Mouse (Mus musculus) stomach, postnatal 0 days (tissue): ENCODE results near the gene Grik1. TPM values are rescaled to one million over a fixed set of nuclear protein-coding genes. Genes with fewer than 3 reads are reported as not detected.

Source experiments
- ATAC-seq: fragments of 200-750 bp; cut with Nextera tagmentation; 2 replicates; pipeline ENCODE4 v1.8.0; 2017; ENCODE audit not compliant: low FRiP score, low TSS enrichment
- DNase-seq: peaks from one replicate; pipeline ENCODE4 v3.0.0-alpha.2; 2016; ENCODE audit warnings: low spot score
- H3K27ac ChIP-seq: fragments of 300-500 bp; sonication (generic); replicated peaks from 2 replicates; pipeline ENCODE4 v1.5.1; 2014; ENCODE audit warnings: mild to moderate bottlenecking, control low read depth
- H3K27me3 ChIP-seq: fragments of 300-500 bp; sonication (generic); 2 replicates; pipeline ENCODE4 v1.6.1; 2014; ENCODE audit warnings: low read length; ENCODE audit not compliant: control insufficient read depth, insufficient read depth
- H3K36me3 ChIP-seq: fragments of 300-500 bp; sonication (generic); 2 replicates; pipeline ENCODE4 v1.6.1; 2014; ENCODE audit warnings: low read length, mixed read lengths; ENCODE audit not compliant: control insufficient read depth, insufficient read depth
- H3K4me1 ChIP-seq: fragments of 300-500 bp; sonication (generic); replicated peaks from 2 replicates; pipeline ENCODE4 v1.6.1; 2014; ENCODE audit warnings: antibody characterized with exemption; ENCODE audit not compliant: control insufficient read depth, insufficient read depth
- H3K4me2 ChIP-seq: fragments of 300-500 bp; sonication (generic); replicated peaks from 2 replicates; pipeline ENCODE4 v1.6.1; 2014; ENCODE audit warnings: low read depth, mild to moderate bottlenecking, control low read depth, moderate library complexity
- H3K4me3 ChIP-seq: fragments of 300-500 bp; sonication (generic); 2 replicates; pipeline ENCODE4 v1.5.1; 2014; ENCODE audit warnings: low read depth, low read length, control low read depth
- H3K9ac ChIP-seq: fragments of 300-500 bp; sonication (generic); 2 replicates; pipeline ENCODE4 v1.6.1; 2014; ENCODE audit warnings: mild to moderate bottlenecking, low read length, control low read depth, mixed read lengths
- H3K9me3 ChIP-seq: fragments of 300-500 bp; sonication (generic); 2 replicates; pipeline ENCODE4 v1.6.1; 2016; ENCODE audit warnings: low read length; ENCODE audit not compliant: control insufficient read depth
- CTCF ChIP-seq: IDR thresholded peaks from 2 replicates; pipeline ENCODE4 v1.5.1; 2016; ENCODE audit warnings: antibody characterized with exemption, low read depth, mild to moderate bottlenecking, moderate library complexity
- EP300 ChIP-seq: optimal IDR thresholded peaks from 2 replicates; pipeline ENCODE3; 2016; ENCODE audit warnings: antibody characterized with exemption
- WGBS: fragments of 180-500 bp; shearing (Covaris S2); extraction: QIAGEN DNeasy Blood & Tissue Kit; methylation state at CpG from one replicate; pipeline ENCODE4 v1.1.7; 2014; 5-methylcytosine and 5-hydroxymethylcytosine counted together
- polyA plus RNA-seq: library from polyadenylated mRNA; unstranded; fragments of >200 nt; fragmentation: Nextera tagmentation; extraction: Ambion mirVana; gene quantifications from 2 replicates; pipeline ENCODE4 v1.2.1, GENCODE M21; 2015

Grik1 gene
- polyA plus RNA-seq, 1 experiment from 2014 or later = 0.99 TPM

- DNase-seq (no peak), ATAC-seq (no peak)
- no peaks in the 10 kb centered on the region for H3K36me3 ChIP-seq
- H3K27me3 ChIP-seq = no peaks in the 10 kb centered on the region
- H3K27ac ChIP-seq = no peak overlapping the region
- no peaks in the 10 kb centered on the region for H3K9me3 ChIP-seq
- TF ChIP-seq CTCF (no peak), EP300 (no peak)
- no peaks in the 10 kb centered on the region for H3K4me1 ChIP-seq
- H3K4me2 ChIP-seq = no peak overlapping the region
- no peak overlapping the region for H3K4me3 ChIP-seq
- WGBS = 82% methylated on average over 6 of the region's 6 CpGs
- no peak overlapping the region for H3K9ac ChIP-seq
These were observed 318.2 kb downstream of the Grik1 start for GRCm38 (mm10) chr16:87971911-87972310.

- H3K4me1 ChIP-seq = no peaks in the 10 kb centered on the region
- H3K4me3 ChIP-seq = no peak overlapping the region
- no peak overlapping the region for H3K9ac ChIP-seq
- H3K27ac ChIP-seq = no peak overlapping the region
- no peaks in the 10 kb centered on the region for H3K9me3 ChIP-seq
- no peak for ATAC-seq
- TF ChIP-seq CTCF = no peak
- no peak for TF ChIP-seq EP300
- no peaks in the 10 kb centered on the region for H3K27me3 ChIP-seq
- no peaks in the 10 kb centered on the region for H3K36me3 ChIP-seq
- no peak overlapping the region for H3K4me2 ChIP-seq
- DNase-seq = no peak
- WGBS = 72% methylated on average over 3 of the region's 3 CpGs
These were observed 320.1 kb downstream of the Grik1 start for GRCm38 (mm10) chr16:87969936-87970335.

- 74% methylated on average over 6 of the region's 6 CpGs for WGBS
- no peak for DNase-seq
- no peak for ATAC-seq
These were observed 328.6 kb downstream of the Grik1 start for GRCm38 (mm10) chr16:87961419-87961818.

GRCm38 (mm10) chr16:87957449-87957848 is 332.6 kb downstream of the Grik1 start:
- Histone ChIP-seq H3K4me2 (no peak overlapping the region), H3K9ac (no peak overlapping the region), H3K36me3 (no peaks in the 10 kb centered on the region), H3K9me3 (no peaks in the 10 kb centered on the region), H3K27ac (no peak overlapping the region), H3K27me3 (no peaks in the 10 kb centered on the region), H3K4me1 (no peaks in the 10 kb centered on the region), H3K4me3 (no peak overlapping the region)
- DNase-seq = no peak
- ATAC-seq = no peak
- TF ChIP-seq EP300 = no peak
- TF ChIP-seq CTCF = no peak
- 81% methylated on average over 10 of the region's 10 CpGs for WGBS

More at GRCm38 (mm10) chr16:87961419-87961818, 328.6 kb downstream of the Grik1 start:
- Histone ChIP-seq H3K9me3 (no peaks in the 10 kb centered on the region), H3K36me3 (no peaks in the 10 kb centered on the region), H3K27me3 (no peaks in the 10 kb centered on the region), H3K4me2 (no peak overlapping the region), H3K4me3 (no peak overlapping the region), H3K9ac (no peak overlapping the region), H3K27ac (no peak overlapping the region), H3K4me1 (no peaks in the 10 kb centered on the region)
- TF ChIP-seq CTCF (no peak), EP300 (no peak)

GRCm38 (mm10) chr16:87956178-87956577 is 333.9 kb downstream of the Grik1 start:
- no peak for DNase-seq
- H3K4me2 ChIP-seq = no peak overlapping the region
- H3K4me1 ChIP-seq = no peaks in the 10 kb centered on the region
- ATAC-seq = no peak
- TF ChIP-seq CTCF (no peak), EP300 (no peak)
- no peaks in the 10 kb centered on the region for H3K9me3 ChIP-seq
- H3K36me3 ChIP-seq = no peaks in the 10 kb centered on the region
- H3K4me3 ChIP-seq = no peak overlapping the region
- no peak overlapping the region for H3K9ac ChIP-seq
- H3K27me3 ChIP-seq = no peaks in the 10 kb centered on the region
- H3K27ac ChIP-seq = no peak overlapping the region
- WGBS = 56% methylated on average over 5 of the region's 5 CpGs

- no peaks in the 10 kb centered on the region for H3K4me1 ChIP-seq
- no peak overlapping the region for H3K4me3 ChIP-seq
- no peak overlapping the region for H3K4me2 ChIP-seq
- no peaks in the 10 kb centered on the region for H3K9me3 ChIP-seq
- 78% methylated on average over 9 of the region's 9 CpGs for WGBS
- no peak for ATAC-seq
- no peaks in the 10 kb centered on the region for H3K27me3 ChIP-seq
- no peak for DNase-seq
- H3K27ac ChIP-seq = no peak overlapping the region
- no peak for TF ChIP-seq EP300
- no peak overlapping the region for H3K9ac ChIP-seq
- H3K36me3 ChIP-seq = no peaks in the 10 kb centered on the region
These were observed 335.2 kb downstream of the Grik1 start for GRCm38 (mm10) chr16:87954715-87955441.
